Mouse (Mus musculus) embryonic fibroblast, embryonic 13.5 days (primary cell): ENCODE data around the gene Cand2.

ENCODE experiments used
- CTCF ChIP-seq: IDR thresholded peaks from 2 replicates; pipeline ENCODE4 v1.5.1; 2011; ENCODE audit warnings: mild to moderate bottlenecking, control low read depth, low read length, moderate library complexity, borderline replicate concordance; ENCODE audit not compliant: insufficient read depth
- POLR2A ChIP-seq: IDR thresholded peaks from 2 replicates; pipeline ENCODE4 v1.6.1; 2011; ENCODE audit warnings: low read depth, mild to moderate bottlenecking, control low read depth, low read length, moderate library complexity

DNA sequence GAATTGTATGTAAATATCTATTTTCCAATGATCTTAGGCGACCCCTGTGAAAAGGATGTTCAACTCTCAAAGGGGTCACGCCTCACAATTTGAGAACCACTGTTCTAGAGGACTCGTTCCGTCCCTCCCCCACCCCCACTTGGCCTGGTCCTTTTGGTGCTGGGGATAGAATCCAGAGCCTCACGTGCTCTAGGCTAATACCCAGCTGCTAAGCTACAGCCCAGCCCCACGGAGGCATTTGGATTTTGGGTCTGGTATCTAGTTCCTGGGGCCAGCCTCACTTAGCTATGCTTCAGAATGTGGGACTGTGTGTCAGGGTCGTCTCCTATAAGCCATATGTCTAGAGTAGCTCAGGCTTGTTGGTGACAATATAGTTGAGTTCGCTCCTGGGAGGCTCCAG lies 37.3 kb downstream of the Cand2 start:
- no peak for TF ChIP-seq CTCF
- no peak for TF ChIP-seq POLR2A
